Mouse (Mus musculus) spleen, adult 12 weeks (tissue): ENCODE results near the gene Sema3b.
A peak's percentile ranks its signal among the peaks of the same experiment; 100 is the strongest.

ENCODE experiments used
- DNase-seq: peaks from one replicate; pipeline ENCODE4 v3.0.0; 2022; ENCODE audit warnings: low spot score

Gene Sema3b

GRCm38 (mm10) chr9:107633091-107633660 lies 24.1 kb upstream of the Sema3b start:
- DNase-seq: peak; percentile 77

- DNase-seq: peak; percentile 59
Observed at GRCm38 (mm10) chr9:107632478-107632877, 23.4 kb upstream of the Sema3b start.

GRCm38 (mm10) chr9:107631861-107632260 lies 22.8 kb upstream of the Sema3b start:
- DNase-seq: no peak

- no peak for DNase-seq
Observed at GRCm38 (mm10) chr9:107631311-107631826, 22.3 kb upstream of the Sema3b start.

GRCm38 (mm10) chr9:107630576-107630975 lies 21.5 kb upstream of the Sema3b start:
- DNase-seq: no peak

- DNase-seq: no peak
Observed at GRCm38 (mm10) chr9:107629901-107630425, 20.9 kb upstream of the Sema3b start.

- no peak for DNase-seq
Observed at GRCm38 (mm10) chr9:107629411-107629730, 20.3 kb upstream of the Sema3b start.

GRCm38 (mm10) chr9:107628721-107629410 lies 19.8 kb upstream of the Sema3b start:
- no peak for DNase-seq

- DNase-seq: no peak
Observed at GRCm38 (mm10) chr9:107627387-107628255, 18.6 kb upstream of the Sema3b start.

- no peak for DNase-seq
Observed at GRCm38 (mm10) chr9:107626844-107627277, 17.8 kb upstream of the Sema3b start.

- no peak for DNase-seq
Observed at GRCm38 (mm10) chr9:107626158-107626843, 17.3 kb upstream of the Sema3b start.

GRCm38 (mm10) chr9:107625351-107626128 lies 16.5 kb upstream of the Sema3b start:
- no peak for DNase-seq

- DNase-seq: no peak
Observed at GRCm38 (mm10) chr9:107624951-107625350, 15.9 kb upstream of the Sema3b start.

GRCm38 (mm10) chr9:107624539-107624938 lies 15.5 kb upstream of the Sema3b start:
- no peak for DNase-seq

- no peak for DNase-seq
Observed at GRCm38 (mm10) chr9:107620954-107621353, 11.9 kb upstream of the Sema3b start.

GRCm38 (mm10) chr9:107619546-107619879 lies 10.5 kb upstream of the Sema3b start:
- DNase-seq: no peak

GRCm38 (mm10) chr9:107618778-107619545 lies 9.9 kb upstream of the Sema3b start:
- no peak for DNase-seq

GRCm38 (mm10) chr9:107618098-107618497 lies 9.1 kb upstream of the Sema3b start:
- DNase-seq: no peak

GRCm38 (mm10) chr9:107617461-107617860 lies 8.4 kb upstream of the Sema3b start:
- no peak for DNase-seq

- DNase-seq: no peak
Observed at GRCm38 (mm10) chr9:107615035-107615434, 6.0 kb upstream of the Sema3b start.
